Mouse (Mus musculus): ENCODE measurements at regions not wholly inside any gene's neighbourhood (a gene's known extent, or its start where the extent isn't known, plus 50 kb on each side); places are given as distances from the start of the nearest gene placed in this dataset.

DNA sequence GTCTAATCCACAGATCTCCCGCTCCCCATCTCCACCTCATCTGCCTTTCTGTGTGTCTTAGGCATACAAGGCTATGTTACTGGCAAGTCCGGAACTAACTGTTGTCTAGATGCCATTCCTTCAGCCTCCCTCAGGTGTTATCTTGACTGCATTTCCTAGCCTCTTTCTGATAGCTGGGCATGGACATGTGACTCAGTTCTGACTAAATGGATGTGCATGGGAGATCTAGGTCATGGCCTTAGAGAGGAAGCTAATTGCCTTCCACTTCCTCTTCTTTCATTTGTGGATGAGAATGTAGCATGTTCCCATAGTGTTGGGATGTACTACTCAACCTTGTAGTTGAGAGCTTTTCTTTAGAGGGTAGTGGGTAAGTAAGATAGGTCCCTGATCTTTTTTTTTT lies 75.9 kb upstream of the Arhgap32 start:
- no peak for TF ChIP-seq POLR2A (IDR thresholded peaks at IDR 0.05; ENCODE audit: control insufficient read depth, low read depth, low read length)
- TF ChIP-seq CTCF (IDR thresholded peaks at IDR 0.05; ENCODE audit: control insufficient read depth, insufficient read depth, insufficient replicate concordance, low read depth, low read length) = no peak
